Mouse (Mus musculus) heart, embryonic 16.5 days (tissue): ENCODE measurements around the gene Invs. TPM values are rescaled to one million over a fixed set of nuclear protein-coding genes. Genes with fewer than 3 reads are reported as not detected.
A peak's percentile ranks its signal among the peaks of the same experiment; 100 is the strongest.
"Not testable (repeated sequence)": the region's sequence is repeated elsewhere in the genome, so short reads cannot be mapped to it uniquely, and the experiment has no call there.

Source experiments
- ATAC-seq: fragments of 200-750 bp; cut with Nextera tagmentation; replicated peaks from 2 replicates; pipeline ENCODE4 v1.8.0; 2017; ENCODE audit warnings: moderate number of reproducible peaks; ENCODE audit not compliant: insufficient read depth, low FRiP score; ENCODE audit errors: extremely low read depth
- H3K27ac ChIP-seq: fragments of 300-500 bp; sonication (generic); 2 replicates; pipeline ENCODE4 v1.5.1; 2014; ENCODE audit warnings: mild to moderate bottlenecking, low read length, control low read depth, moderate library complexity
- H3K27me3 ChIP-seq: fragments of 300-500 bp; sonication (generic); 2 replicates; pipeline ENCODE4 v1.6.1; 2014; ENCODE audit warnings: low read length, mixed read lengths; ENCODE audit not compliant: control insufficient read depth, insufficient read depth
- H3K36me3 ChIP-seq: fragments of 300-500 bp; sonication (generic); 2 replicates; pipeline ENCODE4 v1.6.1; 2014; ENCODE audit not compliant: control insufficient read depth, insufficient read depth
- H3K4me1 ChIP-seq: fragments of 300-500 bp; sonication (generic); 2 replicates; pipeline ENCODE4 v1.6.1; 2014; ENCODE audit warnings: low read length, mixed read lengths; ENCODE audit not compliant: control insufficient read depth, insufficient read depth
- H3K4me2 ChIP-seq: fragments of 300-500 bp; sonication (generic); 2 replicates; pipeline ENCODE4 v1.6.1; 2014; ENCODE audit warnings: low read depth, mild to moderate bottlenecking, control low read depth, low read length
- H3K4me3 ChIP-seq: fragments of 300-500 bp; sonication (generic); 2 replicates; pipeline ENCODE4 v1.5.1; 2014; ENCODE audit warnings: mild to moderate bottlenecking, control low read depth, low read length
- H3K9ac ChIP-seq: fragments of 300-500 bp; sonication (generic); 2 replicates; pipeline ENCODE4 v1.6.1; 2014; ENCODE audit warnings: low read length, control low read depth
- H3K9me3 ChIP-seq: fragments of 300-500 bp; sonication (generic); replicated peaks from 2 replicates; pipeline ENCODE4 v1.6.1; 2016; ENCODE audit warnings: low read length; ENCODE audit not compliant: control insufficient read depth
- WGBS: fragments of 180-500 bp; shearing (Covaris S2); extraction: QIAGEN DNeasy Blood & Tissue Kit; methylation state at CpG from one replicate; pipeline ENCODE4 v1.1.7; 2014; 5-methylcytosine and 5-hydroxymethylcytosine counted together
- polyA plus RNA-seq: library from polyadenylated mRNA; unstranded; fragments of >200 nt; fragmentation: Nextera tagmentation; extraction: Ambion mirVana; gene quantifications from 2 replicates; pipeline ENCODE4 v1.2.1, GENCODE M21; 2015

Gene Invs
- polyA plus RNA-seq, 1 experiment from 2014 or later, result 5.0 TPM

GRCm38 (mm10) chr4:48362367-48362766 is 82.8 kb downstream of the Invs start:
- H3K27ac ChIP-seq, result no peak overlapping the region
- H3K9me3 ChIP-seq, result no peaks in the 10 kb centered on the region; the same call in 1 of the 2 replicates
- no peak overlapping the region for H3K9ac ChIP-seq
- H3K36me3 ChIP-seq, result no peaks in the 10 kb centered on the region
- no peak overlapping the region for H3K4me3 ChIP-seq
- 66% methylated on average over 3 of the region's 3 CpGs for WGBS
- no peak for ATAC-seq
- no peak overlapping the region for H3K4me2 ChIP-seq
- H3K4me1 ChIP-seq, result no peaks in the 10 kb centered on the region
- H3K27me3 ChIP-seq, result no peaks in the 10 kb centered on the region

DNA sequence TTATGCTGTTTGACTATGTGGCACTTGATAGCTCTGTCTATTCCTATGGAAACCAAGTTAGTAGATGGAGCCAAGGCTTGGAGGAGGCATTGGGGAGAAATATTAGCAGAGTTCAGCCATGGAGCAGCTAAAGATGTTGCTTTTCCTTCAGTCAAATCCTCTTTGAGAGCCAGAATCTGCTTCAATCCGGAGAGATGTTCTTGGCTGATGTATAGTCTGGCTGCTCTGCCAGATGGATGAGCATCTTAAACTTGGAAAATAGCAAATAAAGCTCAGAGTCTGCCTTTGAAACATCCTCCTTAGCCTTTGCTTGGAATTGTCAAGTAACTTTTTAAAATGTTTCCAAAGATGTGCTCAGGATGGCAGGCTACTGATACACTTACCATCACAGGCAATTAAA is 91.5 kb downstream of the Invs start:
- Histone ChIP-seq H3K4me3 (no peak overlapping the region), H3K27ac (no peak overlapping the region), H3K4me1 (no peaks in the 10 kb centered on the region), H3K27me3 (no peaks in the 10 kb centered on the region), H3K36me3 (no peaks in the 10 kb centered on the region), H3K9me3 (no peaks in the 10 kb centered on the region; the same call in 1 of the 2 replicates), H3K4me2 (no peak overlapping the region), H3K9ac (no peak overlapping the region)
- no peak for ATAC-seq
- 66% methylated on average over 1 of the region's 1 CpGs for WGBS

GRCm38 (mm10) chr4:48380940-48381339 is 101.4 kb downstream of the Invs start:
- Histone ChIP-seq H3K9ac (no peak overlapping the region), H3K9me3 (0 out of 2 replicates have a peak, but pooled peaks cover 2% of the 10 kb centered on the region), H3K27me3 (no peaks in the 10 kb centered on the region), H3K4me1 (no peaks in the 10 kb centered on the region), H3K4me3 (no peak overlapping the region), H3K4me2 (no peak overlapping the region), H3K27ac (no peak overlapping the region), H3K36me3 (no peaks in the 10 kb centered on the region)
- ATAC-seq, result no peak
- 3% methylated on average over 2 of the region's 2 CpGs for WGBS

- H3K4me1 ChIP-seq, result no peaks in the 10 kb centered on the region
- H3K4me2 ChIP-seq, result no peak overlapping the region
- no peaks in the 10 kb centered on the region for H3K27me3 ChIP-seq
- H3K27ac ChIP-seq, result no peak overlapping the region
- H3K36me3 ChIP-seq, result no peaks in the 10 kb centered on the region
- H3K9ac ChIP-seq, result no peak overlapping the region
- no peak overlapping the region for H3K4me3 ChIP-seq
- ATAC-seq, result no peak
- WGBS, result 73% methylated on average over 5 of the region's 5 CpGs
- 0 out of 2 replicates have a peak, but pooled peaks cover 2% of the 10 kb centered on the region for H3K9me3 ChIP-seq
These were observed 102.9 kb downstream of the Invs start for GRCm38 (mm10) chr4:48382506-48382905.

DNA sequence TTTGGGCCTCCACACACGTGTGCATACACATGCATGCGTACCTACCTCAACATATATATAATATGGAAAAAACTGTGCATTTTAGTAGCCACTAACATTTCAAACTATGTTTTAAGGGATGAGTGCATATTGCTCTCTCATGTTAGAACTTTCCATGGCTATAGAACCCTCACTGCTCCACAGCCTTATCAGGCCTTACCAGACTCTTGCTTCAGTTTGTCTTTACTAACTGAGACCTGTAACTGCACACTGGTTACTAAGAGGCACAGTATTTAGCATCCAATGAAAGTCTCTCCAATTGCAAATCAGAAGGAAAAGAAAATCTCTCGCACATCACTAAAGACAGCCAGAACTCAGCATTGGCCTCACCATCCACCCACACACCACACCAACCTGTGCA is 117.4 kb downstream of the Invs start:
- H3K36me3 ChIP-seq, result peaks cover 4% of the 10 kb centered on the region
- no peak overlapping the region for H3K9ac ChIP-seq
- no peak overlapping the region for H3K4me2 ChIP-seq
- WGBS, result 87% methylated on average over 3 of the region's 3 CpGs
- ATAC-seq, result no peak
- H3K27me3 ChIP-seq, result no peaks in the 10 kb centered on the region
- no peak overlapping the region for H3K4me3 ChIP-seq
- H3K27ac ChIP-seq, result no peak overlapping the region
- no peaks in the 10 kb centered on the region for H3K9me3 ChIP-seq
- H3K4me1 ChIP-seq, result peaks cover 2% of the 10 kb centered on the region; the same call in 1 of the 2 replicates

GRCm38 (mm10) chr4:48403066-48403640 is 123.6 kb downstream of the Invs start:
- Histone ChIP-seq H3K4me2 (peak overlapping the region; percentile 37; the same call in 1 of the 2 replicates), H3K9me3 (no peaks in the 10 kb centered on the region), H3K36me3 (no peaks in the 10 kb centered on the region), H3K9ac (no peak overlapping the region; the same call in 1 of the 2 replicates), H3K4me3 (no peak overlapping the region), H3K27me3 (no peaks in the 10 kb centered on the region), H3K27ac (peak overlapping the region; percentile 92), H3K4me1 (peaks cover 12% of the 10 kb centered on the region)
- ATAC-seq, result peak; percentile 88
- 39% methylated on average over 16 of the region's 16 CpGs for WGBS

GRCm38 (mm10) chr4:48405724-48406491 is 126.3 kb downstream of the Invs start:
- H3K9me3 ChIP-seq, H3K4me3 ChIP-seq, H3K4me2 ChIP-seq, ATAC-seq, H3K9ac ChIP-seq, H3K27me3 ChIP-seq, H3K36me3 ChIP-seq, H3K27ac ChIP-seq: not testable (repeated sequence)
- 88% methylated on average over 8 of the region's 10 CpGs for WGBS
- peaks cover 12% of the 10 kb centered on the region for H3K4me1 ChIP-seq

- Histone ChIP-seq H3K4me3 (peak overlapping the region; percentile 43), H3K27ac (no peak overlapping the region), H3K9ac (peak overlapping the region; percentile 22; the same call in 1 of the 2 replicates), H3K36me3 (no peaks in the 10 kb centered on the region), H3K9me3 (no peaks in the 10 kb centered on the region), H3K4me2 (peak overlapping the region; percentile 63), H3K27me3 (no peaks in the 10 kb centered on the region), H3K4me1 (peaks cover 12% of the 10 kb centered on the region)
- ATAC-seq, result no peak
- 34% methylated on average over 18 of the region's 18 CpGs for WGBS
These were observed 127.9 kb downstream of the Invs start for GRCm38 (mm10) chr4:48407350-48408039.

DNA sequence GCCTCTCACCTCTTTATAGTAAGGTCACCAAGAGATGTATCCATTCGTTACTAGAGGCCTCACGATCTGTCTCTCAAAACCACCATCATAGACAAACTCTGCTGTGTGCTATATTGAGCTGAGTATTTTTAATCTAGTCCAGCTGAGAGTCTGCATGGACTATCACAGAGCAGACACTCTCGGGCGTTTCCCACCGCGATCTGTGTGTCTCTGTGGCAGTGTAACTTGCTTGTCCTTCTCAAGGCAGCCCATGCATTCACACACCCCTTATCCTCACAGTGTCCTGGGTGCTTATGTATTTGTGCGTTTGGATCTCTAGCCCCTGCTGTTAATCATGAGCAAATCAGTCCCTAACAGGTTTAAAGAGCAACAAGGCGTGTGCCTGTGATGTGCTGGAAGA is 133.9 kb downstream of the Invs start:
- 67% methylated on average over 8 of the region's 8 CpGs for WGBS
- no peaks in the 10 kb centered on the region for H3K9me3 ChIP-seq
- no peaks in the 10 kb centered on the region for H3K27me3 ChIP-seq
- no peak overlapping the region for H3K4me2 ChIP-seq
- peaks cover 11% of the 10 kb centered on the region; the same call in 1 of the 2 replicates for H3K4me1 ChIP-seq
- ATAC-seq, result no peak
- H3K4me3 ChIP-seq, result no peak overlapping the region
- no peaks in the 10 kb centered on the region for H3K36me3 ChIP-seq
- H3K27ac ChIP-seq, result no peak overlapping the region
- no peak overlapping the region for H3K9ac ChIP-seq
